Mouse (Mus musculus) c-Kit-positive CD71-positive TER-119-negative erythroid progenitor cells, embryonic 14.5 days (primary cell): Measurements from ENCODE around the gene Ncdn.

Source experiments
- DNase-seq: peaks from one replicate; pipeline ENCODE4 v3.0.0-alpha.2; 2013; ENCODE audit warnings: low read depth

Gene Ncdn

DNA sequence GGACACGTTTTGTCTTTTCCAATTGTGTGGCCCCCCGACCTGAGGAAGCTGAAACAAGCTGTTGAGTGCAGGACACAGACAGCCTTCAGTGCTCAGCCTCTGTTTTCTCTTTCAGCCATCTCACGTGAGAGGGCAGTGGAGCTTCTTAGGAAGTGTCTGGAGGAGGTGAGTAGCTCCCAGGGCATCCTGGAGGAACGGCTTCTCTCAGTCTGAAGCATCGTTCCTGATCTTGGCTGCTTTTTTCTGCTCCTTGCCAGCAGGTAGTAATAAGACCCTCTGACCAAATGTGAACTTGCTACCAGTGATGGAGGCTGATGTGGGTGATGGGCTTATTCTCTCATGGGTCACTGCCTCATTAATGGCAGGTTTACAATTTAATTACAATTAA lies 45.8 kb downstream of the Ncdn start:
- DNase-seq, result no peak

GRCm38 (mm10) chr4:126706630-126707438 lies 46.4 kb downstream of the Ncdn start:
- no peak for DNase-seq

DNA sequence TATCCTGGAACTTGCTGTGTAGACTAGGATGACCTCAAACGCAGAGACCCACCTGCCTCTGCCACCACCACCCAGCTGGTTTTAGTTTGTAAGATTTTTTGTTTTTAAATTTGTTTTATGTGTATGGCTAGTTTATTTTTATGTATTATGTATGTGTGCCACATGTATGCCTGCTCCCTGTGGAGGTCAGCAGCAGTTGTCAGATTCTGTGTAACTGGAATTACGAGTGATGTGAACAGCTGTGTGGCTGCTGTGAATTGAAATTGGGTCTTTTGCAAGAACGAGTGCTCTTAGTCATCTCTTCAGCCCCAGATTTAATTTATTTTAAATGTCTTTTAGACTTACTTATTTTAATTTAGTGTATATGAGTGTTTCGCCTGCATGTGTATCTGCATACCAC lies 56.3 kb downstream of the Ncdn start:
- DNase-seq, result no peak
